Mouse (Mus musculus): ENCODE measurements around the gene Pafah1b3. TPM values are rescaled to one million over a fixed set of nuclear protein-coding genes. Genes with fewer than 3 reads are reported as not detected.

Pafah1b3 gene
- polyA plus RNA-seq, 1 experiment from 2014 or later: 630 TPM

DNA sequence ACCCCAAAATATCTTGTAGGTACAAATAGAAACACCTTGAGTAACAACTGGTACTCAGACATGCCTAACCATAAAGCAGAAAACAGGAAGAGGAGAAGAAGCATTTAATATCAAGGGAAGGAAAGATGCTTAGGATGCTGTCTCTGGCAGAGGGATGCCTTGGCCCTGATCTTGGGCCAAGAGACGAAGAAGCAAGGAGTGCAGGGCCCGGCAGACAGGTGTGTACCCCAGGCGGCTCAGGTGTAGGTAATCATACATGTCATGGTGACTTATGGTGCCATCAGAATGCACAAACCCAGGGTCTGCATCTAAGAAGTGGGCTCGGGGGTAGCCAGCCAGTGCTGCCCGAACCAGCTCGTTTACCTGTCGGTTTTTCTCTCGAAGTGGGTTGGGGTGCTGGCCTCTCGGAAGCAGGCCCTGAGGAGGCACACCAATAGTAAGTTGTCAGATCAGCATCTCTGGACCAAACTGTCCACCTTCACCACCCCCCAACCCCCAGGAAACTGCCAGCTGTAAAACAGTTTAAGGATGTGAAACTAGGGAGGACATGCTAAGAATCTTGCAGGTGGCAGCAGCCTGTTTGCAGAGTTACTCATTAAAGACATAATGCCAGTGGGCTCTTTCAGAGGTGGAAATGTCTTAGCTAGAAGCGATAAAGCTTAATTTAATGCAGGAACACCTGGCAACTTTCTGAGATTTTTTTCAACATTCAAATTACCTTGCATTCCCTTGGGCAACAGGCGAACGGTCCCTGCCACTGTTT lies 2.6 kb downstream of the Pafah1b3 start:
- no peaks in the 10 kb centered on the region for H3K9me3 ChIP-seq (ENCODE audit: control insufficient read depth, low read length)
- no peak for DNase-seq
- 92% methylated on average over 12 of the region's 12 CpGs for WGBS
- H3K4me2 ChIP-seq (ENCODE audit: low read length): peak overlapping the region; percentile 81
- no peak overlapping the region for H3K27ac ChIP-seq (replicated peaks; ENCODE audit: low read depth, low read length)
- no peaks in the 10 kb centered on the region for H3K27me3 ChIP-seq (ENCODE audit: control insufficient read depth, insufficient read depth, low read length)
- no peak for ATAC-seq (ENCODE audit: low FRiP score, low TSS enrichment)
- H3K4me3 ChIP-seq (replicated peaks; ENCODE audit: low read depth, low read length): peak overlapping the region; percentile 89; the same call in 1 of the 2 replicates
- peaks cover 60% of the 10 kb centered on the region for H3K36me3 ChIP-seq (ENCODE audit: control insufficient read depth, insufficient read depth, low read length)
- peaks cover 13% of the 10 kb centered on the region for H3K4me1 ChIP-seq (ENCODE audit: control insufficient read depth, insufficient read depth, low read length)
- H3K9ac ChIP-seq (replicated peaks; ENCODE audit: low read length): no peak overlapping the region

DNA sequence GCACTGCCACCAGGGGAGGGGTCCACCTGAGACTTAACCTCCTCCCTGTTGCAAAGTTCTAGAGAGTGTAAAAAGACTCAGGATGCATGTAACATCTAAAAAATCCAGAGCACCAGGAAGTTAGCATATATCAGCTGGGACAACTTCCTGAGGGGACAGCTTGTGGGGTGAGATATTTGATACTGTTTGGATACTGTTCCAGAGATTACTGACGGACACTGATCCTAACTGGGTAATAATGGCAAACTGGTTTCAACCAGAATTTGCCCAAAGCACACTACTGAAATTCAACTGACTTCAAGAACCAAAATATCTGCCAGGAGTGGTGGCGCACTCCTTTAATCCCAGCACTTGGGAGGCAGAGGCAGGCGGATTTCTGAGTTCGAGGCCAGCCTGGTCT lies 3.3 kb downstream of the Pafah1b3 start:
- no peak for ATAC-seq (ENCODE audit: low FRiP score, low TSS enrichment)
- Histone ChIP-seq H3K4me3 (replicated peaks; ENCODE audit: low read depth, low read length) (no peak overlapping the region), H3K9me3 (ENCODE audit: control insufficient read depth, low read length) (no peaks in the 10 kb centered on the region), H3K36me3 (ENCODE audit: control insufficient read depth, insufficient read depth, low read length) (peaks cover 67% of the 10 kb centered on the region), H3K9ac (replicated peaks; ENCODE audit: low read length) (no peak overlapping the region), H3K4me1 (ENCODE audit: control insufficient read depth, insufficient read depth, low read length) (peaks cover 13% of the 10 kb centered on the region), H3K4me2 (ENCODE audit: low read length) (no peak overlapping the region), H3K27ac (replicated peaks; ENCODE audit: low read depth, low read length) (no peak overlapping the region), H3K27me3 (ENCODE audit: control insufficient read depth, insufficient read depth, low read length) (no peaks in the 10 kb centered on the region)
- no peak for DNase-seq
- WGBS: 91% methylated on average over 4 of the region's 4 CpGs

DNA sequence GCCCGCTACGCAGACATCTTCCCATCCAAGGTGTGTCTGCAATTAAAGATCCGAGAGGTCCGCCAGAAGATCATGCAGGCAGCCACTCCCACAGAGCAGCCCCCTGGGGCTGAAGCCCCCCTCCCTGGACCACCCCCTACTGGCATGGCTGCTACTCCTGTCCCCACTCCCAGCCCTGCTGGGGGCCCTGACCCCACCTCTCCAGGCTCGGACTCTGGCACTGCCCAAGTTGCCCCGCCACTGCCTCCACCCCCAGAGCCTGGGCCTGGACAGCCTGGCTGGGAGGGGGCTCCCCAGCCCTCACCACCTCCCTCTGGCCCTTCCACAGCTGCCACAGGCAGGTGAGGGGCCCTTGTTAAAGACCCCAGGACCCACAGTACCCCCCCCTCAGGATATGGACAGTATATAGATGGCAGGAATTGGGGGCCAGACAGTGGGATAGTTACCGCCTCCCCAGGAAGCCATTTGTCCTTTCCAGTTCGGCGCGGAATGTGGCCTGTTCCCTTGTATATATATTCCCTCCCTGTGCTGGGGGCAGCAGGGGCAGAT lies 4.5 kb downstream of the Pafah1b3 start:
- peaks cover 79% of the 10 kb centered on the region for H3K36me3 ChIP-seq (ENCODE audit: control insufficient read depth, insufficient read depth, low read length)
- H3K4me1 ChIP-seq (ENCODE audit: control insufficient read depth, insufficient read depth, low read length): peaks cover 13% of the 10 kb centered on the region
- no peaks in the 10 kb centered on the region for H3K27me3 ChIP-seq (ENCODE audit: control insufficient read depth, insufficient read depth, low read length)
- H3K27ac ChIP-seq (replicated peaks; ENCODE audit: low read depth, low read length): 0 out of 2 replicates have a peak overlapping the region, but pooled peaks have one; percentile 20
- ATAC-seq (ENCODE audit: low FRiP score, low TSS enrichment): no peak
- 87% methylated on average over 10 of the region's 10 CpGs for WGBS
- peak; percentile 8 for DNase-seq
- H3K9me3 ChIP-seq (ENCODE audit: control insufficient read depth, low read length): no peaks in the 10 kb centered on the region
- no peak overlapping the region for H3K4me2 ChIP-seq (ENCODE audit: low read length)
- H3K9ac ChIP-seq (replicated peaks; ENCODE audit: low read length): no peak overlapping the region
- no peak overlapping the region for H3K4me3 ChIP-seq (replicated peaks; ENCODE audit: low read depth, low read length)

DNA sequence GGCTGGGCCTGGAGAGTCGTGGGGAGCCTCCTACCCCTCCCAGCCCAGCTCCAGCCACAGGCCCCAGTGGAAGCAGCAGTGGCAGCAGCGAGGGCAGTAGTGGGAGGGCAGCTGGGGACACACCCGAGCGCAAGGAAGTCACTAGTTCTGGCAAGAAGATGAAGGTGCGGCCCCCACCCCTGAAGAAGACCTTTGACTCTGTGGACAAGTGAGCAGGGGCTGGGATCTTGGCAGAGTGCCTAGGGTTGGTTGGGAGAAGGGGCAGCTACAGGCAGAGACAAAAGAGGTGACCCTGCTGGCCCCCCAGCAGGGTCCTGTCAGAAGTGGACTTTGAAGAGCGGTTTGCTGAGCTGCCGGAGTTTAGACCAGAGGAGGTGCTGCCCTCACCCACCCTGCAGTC lies 5.7 kb downstream of the Pafah1b3 start:
- Histone ChIP-seq H3K27me3 (ENCODE audit: control insufficient read depth, insufficient read depth, low read length) (no peaks in the 10 kb centered on the region), H3K4me2 (ENCODE audit: low read length) (no peak overlapping the region), H3K9ac (replicated peaks; ENCODE audit: low read length) (no peak overlapping the region), H3K27ac (replicated peaks; ENCODE audit: low read depth, low read length) (peak overlapping the region; percentile 50), H3K4me1 (ENCODE audit: control insufficient read depth, insufficient read depth, low read length) (peaks cover 13% of the 10 kb centered on the region), H3K36me3 (ENCODE audit: control insufficient read depth, insufficient read depth, low read length) (peaks cover 91% of the 10 kb centered on the region), H3K9me3 (ENCODE audit: control insufficient read depth, low read length) (no peaks in the 10 kb centered on the region), H3K4me3 (replicated peaks; ENCODE audit: low read depth, low read length) (no peak overlapping the region)
- no peak for ATAC-seq (ENCODE audit: low FRiP score, low TSS enrichment)
- DNase-seq: no peak
- 71% methylated on average over 7 of the region's 7 CpGs for WGBS

DNA sequence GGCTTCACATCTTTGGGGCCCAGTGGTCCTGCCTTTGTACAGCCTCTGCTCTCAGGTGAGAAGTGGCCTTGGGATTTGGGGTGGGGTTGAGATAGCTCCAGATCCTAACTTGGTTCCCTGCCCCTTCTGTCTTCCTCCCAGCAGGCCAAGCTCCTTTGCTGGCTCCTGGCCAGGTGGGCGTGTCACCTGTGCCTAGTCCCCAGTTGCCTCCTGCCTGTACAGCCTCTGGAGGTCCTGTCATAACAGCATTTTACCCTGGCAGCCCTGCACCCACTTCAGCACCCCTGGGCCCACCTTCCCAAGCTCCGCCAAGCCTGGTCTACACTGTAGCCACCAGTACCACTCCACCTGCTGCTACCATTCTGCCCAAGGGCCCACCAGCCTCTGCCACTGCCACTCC lies 6.9 kb downstream of the Pafah1b3 start:
- no peak overlapping the region for H3K4me2 ChIP-seq (ENCODE audit: low read length)
- ATAC-seq (ENCODE audit: low FRiP score, low TSS enrichment): no peak
- no peak overlapping the region for H3K9ac ChIP-seq (replicated peaks; ENCODE audit: low read length)

DNA sequence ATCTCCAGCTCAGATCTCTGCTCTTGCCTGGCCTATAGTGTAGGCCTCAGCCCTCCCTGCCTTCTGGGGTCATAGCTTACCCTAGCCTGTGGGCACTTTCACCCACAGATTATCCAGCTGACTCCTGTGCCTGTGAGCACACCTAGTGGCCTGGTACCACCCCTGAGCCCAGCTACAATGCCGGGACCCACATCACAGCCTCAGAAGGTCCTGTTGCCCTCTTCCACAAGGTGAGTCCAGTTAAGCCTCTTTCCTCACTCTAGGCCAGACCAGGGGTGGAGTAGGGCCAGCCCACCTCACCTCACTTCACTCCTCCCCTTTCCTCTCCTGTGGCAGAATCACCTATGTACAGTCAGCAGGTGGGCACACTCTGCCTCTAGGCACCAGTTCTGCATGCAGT lies 7.3 kb downstream of the Pafah1b3 start:
- ATAC-seq (ENCODE audit: low FRiP score, low TSS enrichment) (no peak), DNase-seq (no peak)
- H3K36me3 ChIP-seq (ENCODE audit: control insufficient read depth, insufficient read depth, low read length): peaks cover 100% of the 10 kb centered on the region
- no peak overlapping the region for H3K9ac ChIP-seq (replicated peaks; ENCODE audit: low read length)
- H3K4me1 ChIP-seq (ENCODE audit: control insufficient read depth, insufficient read depth, low read length): no peaks in the 10 kb centered on the region
- H3K27me3 ChIP-seq (ENCODE audit: control insufficient read depth, insufficient read depth, low read length): no peaks in the 10 kb centered on the region
- H3K4me2 ChIP-seq (ENCODE audit: low read length): no peak overlapping the region
- H3K27ac ChIP-seq (replicated peaks; ENCODE audit: low read depth, low read length): no peak overlapping the region
- H3K4me3 ChIP-seq (replicated peaks; ENCODE audit: low read depth, low read length): no peak overlapping the region
- WGBS: 97% methylated on average over 1 of the region's 1 CpGs
- no peaks in the 10 kb centered on the region for H3K9me3 ChIP-seq (ENCODE audit: control insufficient read depth, low read length)

More for the DNA sequence above, 6.9 kb downstream of the Pafah1b3 start:
- Histone ChIP-seq H3K9me3 (ENCODE audit: control insufficient read depth, low read length) (no peaks in the 10 kb centered on the region), H3K27ac (replicated peaks; ENCODE audit: low read depth, low read length) (no peak overlapping the region), H3K27me3 (ENCODE audit: control insufficient read depth, insufficient read depth, low read length) (no peaks in the 10 kb centered on the region), H3K4me1 (ENCODE audit: control insufficient read depth, insufficient read depth, low read length) (peaks cover 4% of the 10 kb centered on the region), H3K36me3 (ENCODE audit: control insufficient read depth, insufficient read depth, low read length) (peaks cover 99% of the 10 kb centered on the region), H3K4me3 (replicated peaks; ENCODE audit: low read depth, low read length) (no peak overlapping the region)
- WGBS: 90% methylated on average over 2 of the region's 2 CpGs
- peak; percentile 25 for DNase-seq

DNA sequence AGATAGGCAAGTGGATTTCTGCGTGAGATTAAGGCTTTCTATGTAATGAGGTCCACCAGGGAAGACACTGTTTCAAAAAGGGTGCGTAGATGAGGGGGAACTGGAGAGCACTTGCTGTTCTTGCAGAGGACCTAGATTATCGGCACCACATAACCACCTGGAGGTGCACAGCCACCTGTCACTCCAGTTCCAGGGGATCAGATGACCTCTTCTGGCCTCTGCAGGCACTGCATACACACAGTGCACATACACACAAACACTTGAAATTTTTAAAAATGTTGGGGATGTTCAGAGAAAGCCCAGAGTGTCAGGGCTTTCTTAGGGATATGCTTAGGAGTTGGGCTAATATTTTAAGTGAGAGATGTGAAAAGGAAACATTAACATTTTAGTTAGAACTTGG lies 7.9 kb downstream of the Pafah1b3 start:
- DNase-seq (no peak), ATAC-seq (ENCODE audit: low FRiP score, low TSS enrichment) (no peak)
- Histone ChIP-seq H3K9ac (replicated peaks; ENCODE audit: low read length) (no peak overlapping the region), H3K4me2 (ENCODE audit: low read length) (no peak overlapping the region), H3K4me1 (ENCODE audit: control insufficient read depth, insufficient read depth, low read length) (peaks cover 3% of the 10 kb centered on the region), H3K27ac (replicated peaks; ENCODE audit: low read depth, low read length) (no peak overlapping the region), H3K36me3 (ENCODE audit: control insufficient read depth, insufficient read depth, low read length) (peaks cover 100% of the 10 kb centered on the region), H3K9me3 (ENCODE audit: control insufficient read depth, low read length) (no peaks in the 10 kb centered on the region), H3K27me3 (ENCODE audit: control insufficient read depth, insufficient read depth, low read length) (no peaks in the 10 kb centered on the region), H3K4me3 (replicated peaks; ENCODE audit: low read depth, low read length) (no peak overlapping the region)
- WGBS: 98% methylated on average over 3 of the region's 3 CpGs

DNA sequence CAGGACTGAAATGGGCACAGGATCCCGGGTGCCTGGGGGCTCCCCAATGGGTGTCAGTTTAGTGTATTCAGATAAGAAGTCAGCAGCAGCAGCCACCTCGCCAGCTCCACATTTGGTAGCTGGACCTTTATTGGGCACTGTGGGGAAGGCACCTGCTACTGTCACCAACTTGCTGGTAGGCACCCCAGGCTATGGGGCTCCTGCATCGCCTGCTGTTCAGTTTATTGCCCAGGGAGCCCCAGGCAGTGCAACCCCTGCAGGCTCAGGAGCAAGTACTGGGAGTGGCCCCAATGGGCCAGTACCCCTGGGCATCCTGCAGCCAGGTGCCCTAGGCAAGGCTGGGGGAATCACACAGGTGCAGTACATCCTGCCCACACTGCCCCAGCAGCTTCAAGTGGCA lies 9.1 kb downstream of the Pafah1b3 start:
- Histone ChIP-seq H3K4me2 (ENCODE audit: low read length) (no peak overlapping the region), H3K27me3 (ENCODE audit: control insufficient read depth, insufficient read depth, low read length) (no peaks in the 10 kb centered on the region), H3K9ac (replicated peaks; ENCODE audit: low read length) (no peak overlapping the region; the same call in 1 of the 2 replicates), H3K9me3 (ENCODE audit: control insufficient read depth, low read length) (no peaks in the 10 kb centered on the region), H3K27ac (replicated peaks; ENCODE audit: low read depth, low read length) (no peak overlapping the region), H3K4me1 (ENCODE audit: control insufficient read depth, insufficient read depth, low read length) (peaks cover 15% of the 10 kb centered on the region), H3K36me3 (ENCODE audit: control insufficient read depth, insufficient read depth, low read length) (peaks cover 91% of the 10 kb centered on the region), H3K4me3 (replicated peaks; ENCODE audit: low read depth, low read length) (no peak overlapping the region)
- WGBS: 96% methylated on average over 3 of the region's 3 CpGs
- DNase-seq (no peak), ATAC-seq (ENCODE audit: low FRiP score, low TSS enrichment) (no peak)

DNA sequence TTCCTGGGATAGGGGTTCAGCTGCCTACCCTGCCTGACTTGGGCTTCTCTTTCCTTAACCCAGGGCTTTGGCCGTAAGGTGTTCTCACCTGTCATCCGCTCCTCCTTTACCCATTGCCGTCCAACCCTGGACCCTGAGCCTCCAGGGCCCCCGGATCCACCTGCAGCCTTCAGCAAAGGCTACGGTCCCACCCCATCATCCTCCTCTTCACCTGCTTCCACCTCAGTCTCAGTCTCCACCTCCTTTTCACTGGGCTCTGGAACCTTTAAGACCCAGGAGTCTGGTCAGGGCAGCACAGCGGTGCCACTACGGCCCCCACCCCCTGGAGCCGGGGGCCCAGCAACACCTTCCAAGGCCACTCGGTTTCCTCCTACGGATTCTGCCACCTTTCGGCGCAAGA lies 9.8 kb downstream of the Pafah1b3 start:
- H3K4me3 ChIP-seq (replicated peaks; ENCODE audit: low read depth, low read length): no peak overlapping the region
- no peaks in the 10 kb centered on the region for H3K9me3 ChIP-seq (ENCODE audit: control insufficient read depth, low read length)
- H3K27me3 ChIP-seq (ENCODE audit: control insufficient read depth, insufficient read depth, low read length): no peaks in the 10 kb centered on the region
- peaks cover 22% of the 10 kb centered on the region for H3K4me1 ChIP-seq (ENCODE audit: control insufficient read depth, insufficient read depth, low read length)
- H3K27ac ChIP-seq (replicated peaks; ENCODE audit: low read depth, low read length): no peak overlapping the region
- WGBS: 95% methylated on average over 12 of the region's 12 CpGs
- H3K36me3 ChIP-seq (ENCODE audit: control insufficient read depth, insufficient read depth, low read length): peaks cover 84% of the 10 kb centered on the region
- H3K4me2 ChIP-seq (ENCODE audit: low read length): no peak overlapping the region
- no peak for DNase-seq
- no peak for ATAC-seq (ENCODE audit: low FRiP score, low TSS enrichment)
- H3K9ac ChIP-seq (replicated peaks; ENCODE audit: low read length): no peak overlapping the region
